Mouse (Mus musculus) limb, embryonic 10.5 days (tissue): Measurements from ENCODE around the gene Rb1. TPM values are rescaled to one million over a fixed set of nuclear protein-coding genes. Genes with fewer than 3 reads are reported as not detected.
A peak's percentile ranks its signal among the peaks of the same experiment; 100 is the strongest.

Experiments used
- DNase-seq: peaks from one replicate; pipeline ENCODE4 v3.0.0-alpha.2; 2017; ENCODE audit warnings: low spot score
- H3K27ac ChIP-seq: fragments of 300-500 bp; sonication (generic); 2 replicates; pipeline ENCODE4 v1.5.1; 2016; ENCODE audit warnings: mild to moderate bottlenecking
- H3K27me3 ChIP-seq: fragments of 300-500 bp; sonication (generic); 2 replicates; pipeline ENCODE4 v1.6.1; 2016; ENCODE audit warnings: low read depth, mild to moderate bottlenecking; ENCODE audit not compliant: poor library complexity, severe bottlenecking
- H3K36me3 ChIP-seq: fragments of 300-500 bp; sonication (generic); 2 replicates; pipeline ENCODE4 v1.6.1; 2016; ENCODE audit warnings: mild to moderate bottlenecking, moderate library complexity
- H3K4me1 ChIP-seq: fragments of 300-500 bp; sonication (generic); 2 replicates; pipeline ENCODE4 v1.6.1; 2016
- H3K4me3 ChIP-seq: fragments of 300-500 bp; sonication (generic); 2 replicates; pipeline ENCODE4 v1.5.1; 2016; ENCODE audit warnings: mild to moderate bottlenecking, moderate library complexity
- H3K9me3 ChIP-seq: fragments of 300-500 bp; sonication (generic); replicated peaks from 2 replicates; pipeline ENCODE4 v1.6.1; 2016; ENCODE audit warnings: mild to moderate bottlenecking
- WGBS: fragments of 180-500 bp; shearing (Covaris S2); methylation state at CpG from one replicate; pipeline ENCODE4 v1.1.7; 2016; 5-methylcytosine and 5-hydroxymethylcytosine counted together
- polyA plus RNA-seq: library from polyadenylated mRNA; unstranded; fragments of >200 nt; fragmentation: Nextera tagmentation; extraction: Ambion mirVana; gene quantifications from 2 replicates; pipeline ENCODE4 v1.2.1, GENCODE M21; 2016

Gene Rb1
- polyA plus RNA-seq, 1 experiment from 2014 or later, result 24.8 TPM

DNA sequence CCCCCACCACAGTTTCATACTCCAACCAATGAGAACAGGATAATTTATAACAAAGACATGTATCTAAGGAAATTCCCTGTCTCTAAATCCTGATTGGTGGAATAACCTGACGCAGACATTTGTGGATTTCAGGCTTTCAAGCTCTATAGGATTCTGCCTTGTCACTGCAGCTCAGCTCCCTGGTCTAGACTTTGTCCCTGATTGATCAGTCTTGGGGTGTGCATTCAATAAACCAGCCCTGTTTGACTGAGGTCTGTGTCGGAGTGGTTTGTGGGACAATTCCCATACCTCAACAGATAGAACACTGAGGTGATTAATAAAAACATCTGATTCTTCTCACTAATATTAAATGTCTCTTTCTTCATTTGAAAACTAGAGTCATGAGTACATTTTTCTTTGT lies 75.6 kb downstream of the Rb1 start:
- DNase-seq, result peak; percentile 3
- whole genome bisulfite sequencing, result 91% methylated on average over 2 of the region's 2 CpGs

DNA sequence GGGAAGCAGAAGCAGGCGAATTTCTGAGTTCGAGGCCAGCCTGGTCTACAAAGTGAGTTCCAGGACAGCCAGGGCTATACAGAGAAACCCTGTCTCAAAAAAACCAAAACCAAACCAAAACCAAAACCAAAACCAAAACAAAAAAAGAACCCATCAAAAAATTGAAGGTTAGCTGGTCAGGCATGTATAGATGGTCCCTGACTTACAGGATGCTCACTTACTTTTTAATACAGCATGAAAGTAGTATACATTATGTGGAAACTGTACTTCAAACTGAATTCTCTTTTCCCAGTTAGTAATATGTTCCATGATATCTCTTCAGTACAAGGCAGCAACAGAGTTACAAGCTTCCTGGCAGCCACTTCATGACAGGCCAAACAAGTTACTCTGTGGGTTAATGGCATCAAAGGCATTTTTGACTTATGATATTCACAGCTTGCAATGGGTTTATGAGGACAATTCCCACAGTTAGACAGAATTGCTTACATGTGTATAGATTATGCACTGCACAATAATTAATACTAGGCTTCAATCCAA lies 81.5 kb downstream of the Rb1 start:
- no peak for DNase-seq
- no peaks in the 10 kb centered on the region for H3K27me3 ChIP-seq
- H3K4me3 ChIP-seq, result no peak overlapping the region
- H3K36me3 ChIP-seq, result peaks cover 19% of the 10 kb centered on the region
- no peaks in the 10 kb centered on the region for H3K4me1 ChIP-seq
- H3K9me3 ChIP-seq, result no peaks in the 10 kb centered on the region
- H3K27ac ChIP-seq, result no peak overlapping the region
- WGBS, result 94% methylated on average over 2 of the region's 2 CpGs

More for the DNA sequence above, 75.6 kb downstream of the Rb1 start:
- no peak overlapping the region for H3K4me3 ChIP-seq
- no peaks in the 10 kb centered on the region for H3K9me3 ChIP-seq
- no peaks in the 10 kb centered on the region for H3K36me3 ChIP-seq
- no peak overlapping the region for H3K27ac ChIP-seq
- no peaks in the 10 kb centered on the region for H3K27me3 ChIP-seq
- no peaks in the 10 kb centered on the region for H3K4me1 ChIP-seq

DNA sequence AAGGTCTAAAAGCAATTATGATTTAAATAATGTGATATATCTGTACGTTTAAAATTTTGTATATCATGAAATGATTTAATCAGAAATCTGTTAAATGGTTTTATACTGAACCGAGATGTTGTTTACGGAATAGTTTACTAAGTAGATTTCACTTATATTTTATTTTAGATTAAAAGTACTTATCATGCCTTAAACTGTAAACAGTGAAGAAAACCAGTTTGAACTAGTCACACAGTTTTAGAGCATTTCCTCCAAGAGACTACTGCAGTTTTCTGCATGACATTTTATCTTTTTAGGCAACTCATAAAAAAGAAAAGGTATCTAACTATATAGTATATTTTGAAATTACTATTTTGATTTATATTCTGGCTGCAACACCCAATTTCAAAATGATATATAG lies 85.8 kb downstream of the Rb1 start:
- Histone ChIP-seq H3K27me3 (no peaks in the 10 kb centered on the region), H3K4me3 (peak overlapping the region; percentile 66), H3K4me1 (peaks cover 20% of the 10 kb centered on the region), H3K27ac (peak overlapping the region; percentile 96), H3K36me3 (peaks cover 19% of the 10 kb centered on the region), H3K9me3 (no peaks in the 10 kb centered on the region)
- no peak for DNase-seq
- 61% methylated on average over 3 of the region's 3 CpGs for WGBS

DNA sequence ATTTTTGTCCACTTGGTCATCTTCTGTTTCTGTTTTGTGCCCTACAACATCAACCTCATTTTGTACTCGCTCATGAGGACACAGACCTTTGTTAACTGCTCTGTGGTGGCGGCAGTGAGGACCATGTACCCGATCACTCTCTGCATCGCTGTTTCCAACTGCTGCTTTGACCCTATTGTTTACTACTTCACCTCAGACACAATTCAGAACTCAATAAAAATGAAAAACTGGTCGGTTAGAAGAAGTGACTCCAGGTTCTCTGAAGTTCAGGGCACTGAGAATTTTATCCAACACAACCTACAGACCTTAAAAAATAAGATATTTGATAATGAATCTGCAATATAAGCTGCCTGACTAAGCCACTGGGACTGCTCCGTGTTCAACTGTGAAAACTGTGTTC lies 86.3 kb downstream of the Rb1 start:
- peaks cover 19% of the 10 kb centered on the region for H3K36me3 ChIP-seq
- no peaks in the 10 kb centered on the region for H3K27me3 ChIP-seq
- peak overlapping the region; percentile 66 for H3K4me3 ChIP-seq
- H3K9me3 ChIP-seq, result no peaks in the 10 kb centered on the region
- H3K27ac ChIP-seq, result peak overlapping the region; percentile 96
- whole genome bisulfite sequencing, result under 1% methylated on average over 6 of the region's 6 CpGs
- DNase-seq, result peak; percentile 53
- peaks cover 26% of the 10 kb centered on the region for H3K4me1 ChIP-seq

DNA sequence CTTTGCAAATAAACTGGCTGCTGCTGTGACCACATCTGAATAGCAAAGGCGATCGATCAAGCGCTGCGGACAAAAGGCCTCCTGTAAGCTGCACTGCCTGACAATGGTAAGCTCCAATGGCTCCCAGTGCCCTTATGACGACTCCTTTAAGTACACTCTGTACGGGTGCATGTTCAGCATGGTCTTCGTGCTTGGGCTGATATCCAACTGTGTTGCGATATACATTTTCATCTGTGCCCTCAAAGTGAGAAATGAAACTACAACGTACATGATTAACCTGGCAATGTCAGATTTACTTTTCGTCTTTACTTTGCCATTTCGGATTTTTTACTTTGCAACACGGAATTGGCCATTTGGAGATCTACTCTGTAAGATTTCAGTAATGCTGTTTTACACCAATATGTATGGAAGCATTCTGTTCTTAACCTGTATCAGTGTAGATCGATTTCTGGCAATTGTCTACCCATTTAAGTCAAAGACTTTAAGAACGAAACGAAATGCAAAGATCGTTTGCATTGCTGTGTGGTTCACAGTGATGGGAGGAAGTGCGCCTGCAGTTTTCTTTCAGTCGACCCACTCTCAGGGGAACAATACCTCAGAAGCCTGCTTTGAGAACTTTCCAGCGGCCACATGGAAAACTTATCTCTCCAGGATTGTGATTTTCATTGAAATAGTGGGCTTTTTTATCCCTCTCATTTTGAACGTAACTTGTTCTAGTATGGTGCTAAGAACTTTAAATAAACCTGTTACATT lies 86.9 kb downstream of the Rb1 start:
- under 1% methylated on average over 20 of the region's 20 CpGs for WGBS
- DNase-seq, result peak; percentile 76
- H3K4me1 ChIP-seq, result peaks cover 31% of the 10 kb centered on the region

GRCm38 (mm10) chr14:73237848-73238321 lies 87.7 kb downstream of the Rb1 start, which contains the start of gene Lpar6:
Gene Lpar6, plus strand, starts transcription at chr14:73237895.
- under 1% methylated on average over 19 of the region's 19 CpGs for WGBS
- DNase-seq, result peak; percentile 72
- H3K9me3 ChIP-seq, result no peaks in the 10 kb centered on the region
- H3K4me1 ChIP-seq, result peaks cover 31% of the 10 kb centered on the region
- H3K4me3 ChIP-seq, result peak within 1 kb of the TSS; percentile 66
- H3K36me3 ChIP-seq, result peaks cover 17% of the 10 kb centered on the region
- no peaks in the 10 kb centered on the region for H3K27me3 ChIP-seq
- peak within 1 kb of the TSS; percentile 96 for H3K27ac ChIP-seq

More for the DNA sequence above, 86.9 kb downstream of the Rb1 start:
- peak overlapping the region; percentile 96 for H3K27ac ChIP-seq
- no peaks in the 10 kb centered on the region for H3K27me3 ChIP-seq
- H3K9me3 ChIP-seq, result no peaks in the 10 kb centered on the region
- peaks cover 19% of the 10 kb centered on the region for H3K36me3 ChIP-seq
- H3K4me3 ChIP-seq, result peak overlapping the region; percentile 66

GRCm38 (mm10) chr14:73234468-73235031 lies 91.1 kb downstream of the Rb1 start:
- WGBS, result 0% methylated on average over 2 of the region's 2 CpGs
- Histone ChIP-seq H3K4me1 (peaks cover 42% of the 10 kb centered on the region), H3K27me3 (no peaks in the 10 kb centered on the region), H3K36me3 (0 out of 2 replicates have a peak, but pooled peaks cover 4% of the 10 kb centered on the region), H3K4me3 (peak overlapping the region; percentile 17; the same call in 1 of the 2 replicates), H3K27ac (peak overlapping the region; percentile 81), H3K9me3 (no peaks in the 10 kb centered on the region)
- DNase-seq, result peak; percentile 63

DNA sequence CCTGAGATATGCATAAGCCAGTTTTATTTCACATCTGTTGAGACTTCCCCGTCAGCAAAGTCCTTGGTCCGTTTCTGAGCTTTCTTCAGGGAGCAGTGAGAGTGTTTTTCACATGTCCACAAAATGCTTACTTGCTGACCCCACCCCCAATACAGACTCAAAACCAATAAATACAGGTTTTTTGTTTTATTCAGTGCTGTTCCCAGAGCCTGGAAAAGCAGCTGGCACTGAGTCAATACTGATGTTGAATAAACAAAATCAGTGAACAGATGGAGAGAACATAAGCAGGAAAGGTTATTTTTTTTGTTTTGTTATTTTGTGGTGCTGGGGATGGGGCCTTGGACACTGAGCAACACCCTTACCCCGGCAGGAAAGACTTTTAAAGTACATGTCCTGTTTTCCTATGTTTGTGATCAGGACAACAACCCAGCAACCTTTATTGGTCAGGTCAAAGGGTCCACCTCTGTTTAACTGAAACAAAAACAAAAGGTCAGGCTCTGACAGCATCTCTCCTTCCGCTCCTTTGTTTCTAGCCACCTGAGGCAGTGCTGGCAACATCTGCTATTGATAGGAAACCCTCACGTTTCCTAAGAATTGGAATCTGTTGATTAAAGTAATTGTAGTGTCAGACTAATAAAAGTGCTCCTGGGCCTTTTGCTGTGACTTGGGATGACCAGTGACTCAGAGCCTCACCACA lies 94.2 kb downstream of the Rb1 start:
- Histone ChIP-seq H3K27me3 (no peaks in the 10 kb centered on the region), H3K36me3 (0 out of 2 replicates have a peak, but pooled peaks cover 4% of the 10 kb centered on the region), H3K4me1 (peaks cover 34% of the 10 kb centered on the region), H3K27ac (peak overlapping the region; percentile 78), H3K9me3 (no peaks in the 10 kb centered on the region), H3K4me3 (no peak overlapping the region)
- 16% methylated on average over 5 of the region's 5 CpGs for WGBS
- peak; percentile 36 for DNase-seq

- Histone ChIP-seq H3K36me3 (0 out of 2 replicates have a peak, but pooled peaks cover 4% of the 10 kb centered on the region), H3K4me3 (no peak overlapping the region), H3K9me3 (no peaks in the 10 kb centered on the region), H3K27me3 (no peaks in the 10 kb centered on the region), H3K4me1 (peaks cover 10% of the 10 kb centered on the region), H3K27ac (no peak overlapping the region)
- 10% methylated on average over 1 of the region's 1 CpGs for WGBS
- no peak for DNase-seq
Observed at GRCm38 (mm10) chr14:73226849-73227248, 98.8 kb downstream of the Rb1 start.

GRCm38 (mm10) chr14:73226346-73226745 lies 99.3 kb downstream of the Rb1 start:
- Histone ChIP-seq H3K4me1 (peaks cover 5% of the 10 kb centered on the region), H3K27ac (no peak overlapping the region), H3K9me3 (no peaks in the 10 kb centered on the region), H3K36me3 (0 out of 2 replicates have a peak, but pooled peaks cover 4% of the 10 kb centered on the region), H3K27me3 (no peaks in the 10 kb centered on the region), H3K4me3 (no peak overlapping the region)
- 84% methylated on average over 3 of the region's 3 CpGs for WGBS
- DNase-seq, result no peak

DNA sequence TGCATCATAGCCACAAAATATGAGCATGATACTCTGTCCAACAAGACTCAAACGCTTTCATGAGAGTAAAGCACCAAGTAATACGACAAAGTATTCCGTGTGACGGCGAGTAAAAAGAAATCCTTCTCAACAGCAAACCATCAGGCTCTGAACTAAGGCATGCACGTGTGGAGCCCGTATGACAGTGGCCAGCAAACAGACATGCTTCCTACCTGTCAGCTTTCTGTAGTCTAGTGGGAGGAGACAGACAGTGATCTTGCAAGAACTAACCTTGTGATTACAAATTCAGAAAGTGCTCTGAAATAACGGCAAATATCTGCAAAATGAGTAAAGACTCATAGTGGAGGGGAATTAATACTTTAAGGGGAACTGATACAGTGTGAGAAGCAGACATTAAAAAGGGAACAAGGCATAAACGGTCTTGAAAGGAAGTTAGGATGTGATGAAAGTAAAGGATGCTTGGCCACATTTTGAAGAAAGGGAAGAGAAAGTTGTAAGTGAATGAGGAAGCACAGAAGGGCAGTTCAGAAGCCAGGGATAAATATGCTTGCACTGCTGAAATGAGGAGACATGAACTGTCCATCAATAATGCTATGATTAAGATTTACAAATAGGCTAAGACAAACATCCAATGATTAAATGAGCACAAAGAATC lies 103.2 kb downstream of the Rb1 start:
- Histone ChIP-seq H3K4me3 (no peak overlapping the region), H3K4me1 (no peaks in the 10 kb centered on the region), H3K27ac (no peak overlapping the region), H3K36me3 (no peaks in the 10 kb centered on the region), H3K27me3 (no peaks in the 10 kb centered on the region), H3K9me3 (no peaks in the 10 kb centered on the region)
- no peak for DNase-seq
- WGBS, result 92% methylated on average over 9 of the region's 9 CpGs

GRCm38 (mm10) chr14:73217062-73217461 lies 108.6 kb downstream of the Rb1 start:
- no peak for DNase-seq
- H3K36me3 ChIP-seq, result peaks cover 5% of the 10 kb centered on the region; the same call in 1 of the 2 replicates
- no peak overlapping the region for H3K4me3 ChIP-seq
- 85% methylated on average over 1 of the region's 1 CpGs for WGBS
- no peak overlapping the region for H3K27ac ChIP-seq
- no peaks in the 10 kb centered on the region for H3K27me3 ChIP-seq
- H3K4me1 ChIP-seq, result no peaks in the 10 kb centered on the region
- H3K9me3 ChIP-seq, result no peaks in the 10 kb centered on the region
